Mouse (Mus musculus) hindbrain, postnatal 0 days (tissue): ENCODE measurements around the gene Frmpd2. TPM values are rescaled to one million over a fixed set of nuclear protein-coding genes. Genes with fewer than 3 reads are reported as not detected.
A peak's percentile ranks its signal among the peaks of the same experiment; 100 is the strongest.
"Not testable (repeated sequence)": the region's sequence is repeated elsewhere in the genome, so short reads cannot be mapped to it uniquely, and the experiment has no call there.

Source experiments
- ATAC-seq: fragments of 200-750 bp; cut with Nextera tagmentation; 2 replicates; pipeline ENCODE4 v1.8.0; 2017; ENCODE audit warnings: mild to moderate bottlenecking, moderate TSS enrichment, moderate library complexity
- DNase-seq: peaks from one replicate; pipeline ENCODE4 v3.0.0-alpha.2; 2015; ENCODE audit warnings: low spot score
- H3K27ac ChIP-seq: fragments of 300-500 bp; sonication (generic); 2 replicates; pipeline ENCODE4 v1.5.1; 2014; ENCODE audit warnings: mild to moderate bottlenecking
- H3K27me3 ChIP-seq: fragments of 300-500 bp; sonication (generic); 2 replicates; pipeline ENCODE4 v1.6.1; 2014; ENCODE audit warnings: low read length, mixed read lengths; ENCODE audit not compliant: insufficient read depth
- H3K36me3 ChIP-seq: fragments of 300-500 bp; sonication (generic); 2 replicates; pipeline ENCODE4 v1.6.1; 2014; ENCODE audit warnings: low read length, mixed read lengths; ENCODE audit not compliant: insufficient read depth
- H3K4me1 ChIP-seq: fragments of 300-500 bp; sonication (generic); 2 replicates; pipeline ENCODE4 v1.6.1; 2014; ENCODE audit warnings: antibody characterized with exemption, low read length, mixed read lengths; ENCODE audit not compliant: insufficient read depth
- H3K4me2 ChIP-seq: fragments of 300-500 bp; sonication (generic); 2 replicates; pipeline ENCODE4 v1.6.1; 2014; ENCODE audit warnings: low read depth, mild to moderate bottlenecking, low read length, moderate library complexity, mixed read lengths
- H3K4me3 ChIP-seq: fragments of 300-500 bp; sonication (generic); 2 replicates; pipeline ENCODE4 v1.5.1; 2014; ENCODE audit warnings: low read length
- H3K9ac ChIP-seq: fragments of 300-500 bp; sonication (generic); replicated peaks from 2 replicates; pipeline ENCODE4 v1.6.1; 2014; ENCODE audit warnings: mild to moderate bottlenecking, low read length, moderate library complexity, mixed read lengths
- H3K9me3 ChIP-seq: fragments of 300-500 bp; sonication (generic); 2 replicates; pipeline ENCODE4 v1.6.1; 2016; ENCODE audit warnings: low read length, mixed read lengths
- CTCF ChIP-seq: IDR thresholded peaks from 2 replicates; pipeline ENCODE4 v1.5.1; 2016; ENCODE audit warnings: antibody characterized with exemption, control low read depth, low read depth
- WGBS: fragments of 180-500 bp; shearing (Covaris S2); extraction: QIAGEN DNeasy Blood & Tissue Kit; methylation state at CpG from one replicate; pipeline ENCODE4 v1.1.7; 2014; 5-methylcytosine and 5-hydroxymethylcytosine counted together
- polyA plus RNA-seq: library from polyadenylated mRNA; unstranded; fragments of >200 nt; fragmentation: Nextera tagmentation; extraction: Ambion mirVana; gene quantifications from 2 replicates; pipeline ENCODE4 v1.2.1, GENCODE M21; 2015
- total RNA-seq: library from RNA; depleted of rRNA; stranded (reverse); fragments of >200 nt; gene quantifications from 2 replicates; pipeline ENCODE4 v1.2.3, GENCODE M21; 2014; rRNA removed

Gene Frmpd2
- total RNA-seq (0.31 and 0.97 TPM in 2 replicates), polyA plus RNA-seq (0.13 and 0.44 TPM in 2 replicates)

GRCm38 (mm10) chr14:33471331-33471730 is at the start of gene Frmpd2:
Gene Frmpd2, plus strand, starts transcription at chr14:33471696.
- DNase-seq (no peak), ATAC-seq (no peak)
- H3K4me2 ChIP-seq = no peak within 1 kb of the TSS
- no peak within 1 kb of the TSS for H3K9ac ChIP-seq
- no peak within 1 kb of the TSS for H3K4me3 ChIP-seq
- 40% methylated on average over 3 of the region's 3 CpGs for WGBS
- no peak within 1 kb of the TSS for H3K27ac ChIP-seq
- H3K27me3 ChIP-seq = no peaks in the 10 kb centered on the region
- no peak for TF ChIP-seq CTCF
- no peaks in the 10 kb centered on the region for H3K9me3 ChIP-seq
- H3K36me3 ChIP-seq = no peaks in the 10 kb centered on the region
- no peaks in the 10 kb centered on the region for H3K4me1 ChIP-seq

- TF ChIP-seq CTCF = no peak
- no peaks in the 10 kb centered on the region for H3K27me3 ChIP-seq
Measured at GRCm38 (mm10) chr14:33423003-33423402, 48.5 kb upstream of the Frmpd2 start.

GRCm38 (mm10) chr14:33424124-33424523 is 47.4 kb upstream of the Frmpd2 start:
- Histone ChIP-seq H3K4me2 (no peak overlapping the region), H3K4me1 (no peaks in the 10 kb centered on the region), H3K9me3 (no peaks in the 10 kb centered on the region), H3K9ac (no peak overlapping the region), H3K27me3 (no peaks in the 10 kb centered on the region), H3K4me3 (no peak overlapping the region), H3K36me3 (no peaks in the 10 kb centered on the region), H3K27ac (no peak overlapping the region)
- no peak for ATAC-seq
- DNase-seq = no peak
- TF ChIP-seq CTCF = no peak

More at GRCm38 (mm10) chr14:33423003-33423402, 48.5 kb upstream of the Frmpd2 start:
- Histone ChIP-seq H3K9me3 (no peaks in the 10 kb centered on the region), H3K36me3 (no peaks in the 10 kb centered on the region), H3K4me3 (no peak overlapping the region), H3K4me1 (no peaks in the 10 kb centered on the region), H3K27ac (no peak overlapping the region), H3K4me2 (no peak overlapping the region), H3K9ac (no peak overlapping the region)
- 89% methylated on average over 1 of the region's 1 CpGs for WGBS
- no peak for ATAC-seq
- DNase-seq = no peak

- H3K4me2 ChIP-seq, H3K4me1 ChIP-seq, H3K27ac ChIP-seq, H3K36me3 ChIP-seq, H3K4me3 ChIP-seq, ATAC-seq, DNase-seq, H3K9ac ChIP-seq, H3K27me3 ChIP-seq, H3K9me3 ChIP-seq: not testable (repeated sequence)
- 74% methylated on average over 4 of the region's 4 CpGs for WGBS
Measured at GRCm38 (mm10) chr14:33432485-33432884, 39.0 kb upstream of the Frmpd2 start.

GRCm38 (mm10) chr14:33443780-33444179 is 27.7 kb upstream of the Frmpd2 start:
- no peaks in the 10 kb centered on the region for H3K36me3 ChIP-seq
- H3K4me3 ChIP-seq = no peak overlapping the region
- no peaks in the 10 kb centered on the region for H3K27me3 ChIP-seq
- H3K9ac ChIP-seq = no peak overlapping the region
- peaks cover 12% of the 10 kb centered on the region; the same call in 1 of the 2 replicates for H3K4me1 ChIP-seq
- H3K27ac ChIP-seq = no peak overlapping the region
- DNase-seq (no peak), ATAC-seq (no peak)
- no peak for TF ChIP-seq CTCF
- 93% methylated on average over 2 of the region's 2 CpGs for WGBS
- H3K9me3 ChIP-seq = no peaks in the 10 kb centered on the region
- no peak overlapping the region for H3K4me2 ChIP-seq

- Histone ChIP-seq H3K36me3 (no peaks in the 10 kb centered on the region), H3K4me3 (peak overlapping the region; percentile 96), H3K9ac (peak overlapping the region; percentile 91), H3K4me1 (peaks cover 12% of the 10 kb centered on the region; the same call in 1 of the 2 replicates), H3K9me3 (no peaks in the 10 kb centered on the region), H3K27me3 (no peaks in the 10 kb centered on the region), H3K27ac (no peak overlapping the region), H3K4me2 (peak overlapping the region; percentile 76)
- DNase-seq (no peak), ATAC-seq (no peak)
- WGBS = 27% methylated on average over 3 of the region's 3 CpGs
- no peak for TF ChIP-seq CTCF
Measured at GRCm38 (mm10) chr14:33445962-33446361, 25.5 kb upstream of the Frmpd2 start.

GRCm38 (mm10) chr14:33446561-33447023 is 24.9 kb upstream of the Frmpd2 start:
- no peaks in the 10 kb centered on the region for H3K27me3 ChIP-seq
- peak overlapping the region; percentile 91 for H3K9ac ChIP-seq
- peaks cover 12% of the 10 kb centered on the region; the same call in 1 of the 2 replicates for H3K4me1 ChIP-seq
- TF ChIP-seq CTCF = no peak
- peak overlapping the region; percentile 76 for H3K4me2 ChIP-seq
- H3K9me3 ChIP-seq = no peaks in the 10 kb centered on the region
- peak overlapping the region; percentile 89 for H3K27ac ChIP-seq
- WGBS = 2% methylated on average over 46 of the region's 72 CpGs
- H3K4me3 ChIP-seq = peak overlapping the region; percentile 96
- ATAC-seq (no peak), DNase-seq (no peak)
- no peaks in the 10 kb centered on the region for H3K36me3 ChIP-seq
